Mouse (Mus musculus) liver, embryonic 15.5 days (tissue): Measurements from ENCODE around the gene Gal3st4. TPM values are rescaled to one million over a fixed set of nuclear protein-coding genes. Genes with fewer than 3 reads are reported as not detected.

Experiments
- ATAC-seq: fragments of 200-750 bp; cut with Nextera tagmentation; 2 replicates; pipeline ENCODE4 v1.8.0; 2017; ENCODE audit warnings: moderate number of reproducible peaks, mild to moderate bottlenecking, moderate library complexity; ENCODE audit not compliant: insufficient read depth
- H3K27ac ChIP-seq: fragments of 300-500 bp; sonication (generic); replicated peaks from 2 replicates; pipeline ENCODE4 v1.5.1; 2015; ENCODE audit warnings: mild to moderate bottlenecking, inconsistent platforms
- H3K27me3 ChIP-seq: fragments of 300-500 bp; sonication (generic); 2 replicates; pipeline ENCODE4 v1.6.1; 2015; ENCODE audit warnings: mild to moderate bottlenecking, inconsistent platforms
- H3K36me3 ChIP-seq: fragments of 300-500 bp; sonication (generic); replicated peaks from 2 replicates; pipeline ENCODE4 v1.6.1; 2015; ENCODE audit warnings: moderate library complexity, mild to moderate bottlenecking, inconsistent platforms
- H3K4me1 ChIP-seq: fragments of 300-500 bp; sonication (generic); replicated peaks from 2 replicates; pipeline ENCODE4 v1.6.1; 2015; ENCODE audit warnings: inconsistent platforms
- H3K4me2 ChIP-seq: fragments of 300-500 bp; sonication (generic); 2 replicates; pipeline ENCODE4 v1.6.1; 2015; ENCODE audit warnings: moderate library complexity, mild to moderate bottlenecking, inconsistent platforms
- H3K4me3 ChIP-seq: fragments of 300-500 bp; sonication (generic); replicated peaks from 2 replicates; pipeline ENCODE4 v1.5.1; 2015; ENCODE audit warnings: mild to moderate bottlenecking, inconsistent platforms
- H3K9ac ChIP-seq: fragments of 300-500 bp; sonication (generic); 2 replicates; pipeline ENCODE4 v1.6.1; 2015; ENCODE audit warnings: moderate library complexity, mild to moderate bottlenecking, inconsistent platforms
- H3K9me3 ChIP-seq: fragments of 300-500 bp; sonication (generic); replicated peaks from 2 replicates; pipeline ENCODE4 v1.6.1; 2016; ENCODE audit warnings: inconsistent platforms
- WGBS: fragments of 180-500 bp; shearing (Covaris S2); methylation state at CpG from one replicate; pipeline ENCODE4 v1.1.7; 2015; ENCODE audit warnings: mixed read lengths; ENCODE audit not compliant: insufficient replicate concordance; 5-methylcytosine and 5-hydroxymethylcytosine counted together
- polyA plus RNA-seq: library from polyadenylated mRNA; unstranded; fragments of >200 nt; fragmentation: Nextera tagmentation; extraction: Ambion mirVana; gene quantifications from 2 replicates; pipeline ENCODE4 v1.2.1, GENCODE M21; 2015

Gene Gal3st4
- polyA plus RNA-seq, 1 experiment from 2014 or later = 0.07 TPM

GRCm38 (mm10) chr5:138277994-138278393 is 5.4 kb upstream of the Gal3st4 start:
- Histone ChIP-seq H3K9me3 (no peaks in the 10 kb centered on the region), H3K27ac (no peak overlapping the region), H3K9ac (no peak overlapping the region), H3K36me3 (no peaks in the 10 kb centered on the region), H3K4me1 (peaks cover 17% of the 10 kb centered on the region), H3K4me3 (no peak overlapping the region), H3K4me2 (no peak overlapping the region), H3K27me3 (peaks cover 31% of the 10 kb centered on the region)
- no peak for ATAC-seq
- WGBS = 81% methylated on average over 7 of the region's 7 CpGs

DNA sequence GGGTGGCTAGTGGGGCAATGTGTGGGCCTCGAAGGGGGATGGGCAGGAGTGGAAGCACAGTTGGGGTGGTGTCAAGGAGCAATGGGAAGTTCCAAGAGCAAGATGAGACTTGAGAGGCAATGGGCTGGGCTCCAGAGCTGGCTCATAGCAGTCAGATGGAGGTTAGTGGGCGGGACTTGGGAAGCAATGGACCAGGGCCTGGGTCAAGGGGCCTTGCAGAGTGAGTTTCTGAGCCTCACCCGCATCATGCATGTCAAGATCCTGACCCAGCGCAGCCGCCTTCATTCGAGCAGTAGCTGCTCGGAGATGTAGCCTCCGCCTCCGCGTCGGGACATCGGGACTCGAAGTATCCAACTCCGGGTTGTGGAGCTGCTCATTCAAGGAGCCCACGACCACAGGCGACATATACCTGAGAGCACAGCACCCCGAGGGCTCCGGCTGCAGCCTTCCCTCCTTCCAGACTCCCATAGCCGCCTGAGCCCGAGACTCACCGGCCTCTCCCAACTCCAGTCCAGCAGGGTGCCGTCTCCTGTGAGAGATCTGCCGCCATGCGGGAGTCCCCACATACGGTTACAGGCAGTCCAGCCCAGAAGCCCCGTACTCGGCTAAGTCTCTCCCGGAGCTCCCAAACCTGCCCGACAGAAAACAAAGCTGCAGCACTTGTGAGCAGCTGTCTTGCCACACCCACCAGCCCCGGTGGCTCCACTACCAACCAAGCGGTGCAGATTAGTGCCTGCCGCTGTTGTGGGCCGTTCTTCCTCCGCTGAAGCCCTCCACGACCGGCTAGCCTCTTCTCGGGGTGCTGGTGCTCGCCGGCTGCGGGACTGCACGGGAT is 2.8 kb upstream of the Gal3st4 start:
- H3K4me1 ChIP-seq = peaks cover 16% of the 10 kb centered on the region
- no peak for ATAC-seq
- WGBS = 64% methylated on average over 41 of the region's 41 CpGs
- H3K36me3 ChIP-seq = no peaks in the 10 kb centered on the region
- no peaks in the 10 kb centered on the region for H3K9me3 ChIP-seq
- no peak overlapping the region for H3K27ac ChIP-seq
- no peak overlapping the region for H3K4me3 ChIP-seq
- no peak overlapping the region for H3K9ac ChIP-seq
- H3K4me2 ChIP-seq = no peak overlapping the region
- peaks cover 56% of the 10 kb centered on the region for H3K27me3 ChIP-seq

DNA sequence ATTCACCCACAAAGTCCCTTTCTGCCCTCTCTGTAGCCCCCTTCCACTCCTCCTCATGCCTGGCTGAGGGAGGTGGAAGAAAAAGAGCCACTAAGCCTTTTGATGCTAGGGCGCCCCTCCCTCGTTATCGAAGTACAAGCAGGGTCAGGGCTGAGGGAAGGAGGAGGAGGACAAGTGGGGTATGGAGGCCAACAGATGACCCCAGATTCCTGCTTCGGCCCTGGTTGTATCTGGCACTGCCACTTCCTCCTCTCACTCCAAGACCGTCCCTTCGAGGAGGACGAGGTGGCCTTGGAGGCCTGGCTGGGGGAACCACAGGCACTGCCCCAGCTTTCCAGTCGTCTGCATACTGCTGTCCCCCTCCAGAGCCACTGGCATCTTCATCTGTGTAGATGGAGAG is 1.5 kb upstream of the Gal3st4 start:
- H3K27ac ChIP-seq = no peak overlapping the region
- H3K27me3 ChIP-seq = peaks cover 55% of the 10 kb centered on the region

DNA sequence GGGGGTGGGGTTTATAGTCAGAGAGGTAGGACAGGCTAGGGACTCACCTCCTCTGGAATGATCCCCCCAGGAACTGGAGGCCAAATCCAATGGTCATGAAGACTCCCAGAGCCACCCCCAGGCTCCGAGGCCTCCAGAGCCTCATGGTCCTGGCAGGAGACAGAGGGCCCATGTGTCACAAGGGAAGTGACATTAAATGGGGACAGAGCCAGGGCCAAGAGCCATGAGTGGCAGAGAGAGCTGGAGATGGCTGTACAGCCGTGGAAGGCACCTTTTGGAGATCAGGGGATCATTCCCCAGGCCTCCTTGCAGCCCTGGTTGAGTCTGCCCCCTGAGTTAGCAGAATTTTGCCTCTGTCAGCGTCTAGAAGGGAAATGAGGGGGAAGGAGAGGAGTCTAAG is 1.4 kb downstream of the Gal3st4 start:
- H3K4me1 ChIP-seq = 0 out of 2 replicates have a peak, but pooled peaks cover 2% of the 10 kb centered on the region
- WGBS = 26% methylated on average over 3 of the region's 3 CpGs
- H3K27ac ChIP-seq = no peak overlapping the region
- H3K4me3 ChIP-seq = no peak overlapping the region
- no peak for ATAC-seq
- no peaks in the 10 kb centered on the region for H3K9me3 ChIP-seq
- H3K4me2 ChIP-seq = no peak overlapping the region
- H3K9ac ChIP-seq = no peak overlapping the region
- H3K27me3 ChIP-seq = peaks cover 44% of the 10 kb centered on the region
- no peaks in the 10 kb centered on the region for H3K36me3 ChIP-seq

More for the DNA sequence above, 1.5 kb upstream of the Gal3st4 start:
- H3K4me2 ChIP-seq = no peak overlapping the region
- ATAC-seq = no peak
- no peaks in the 10 kb centered on the region for H3K9me3 ChIP-seq
- 50% methylated on average over 8 of the region's 8 CpGs for WGBS
- H3K4me3 ChIP-seq = no peak overlapping the region
- peaks cover 3% of the 10 kb centered on the region for H3K4me1 ChIP-seq
- no peaks in the 10 kb centered on the region for H3K36me3 ChIP-seq
- H3K9ac ChIP-seq = no peak overlapping the region

- peaks cover 39% of the 10 kb centered on the region for H3K27me3 ChIP-seq
- H3K4me2 ChIP-seq = no peak overlapping the region
- H3K9ac ChIP-seq = no peak overlapping the region
- no peak overlapping the region for H3K27ac ChIP-seq
- H3K36me3 ChIP-seq = no peaks in the 10 kb centered on the region
- no peaks in the 10 kb centered on the region for H3K9me3 ChIP-seq
- no peak for ATAC-seq
- peaks cover 12% of the 10 kb centered on the region for H3K4me1 ChIP-seq
- WGBS = 59% methylated on average over 4 of the region's 4 CpGs
- no peak overlapping the region for H3K4me3 ChIP-seq
Observed at GRCm38 (mm10) chr5:138268980-138269379, 3.7 kb downstream of the Gal3st4 start.

DNA sequence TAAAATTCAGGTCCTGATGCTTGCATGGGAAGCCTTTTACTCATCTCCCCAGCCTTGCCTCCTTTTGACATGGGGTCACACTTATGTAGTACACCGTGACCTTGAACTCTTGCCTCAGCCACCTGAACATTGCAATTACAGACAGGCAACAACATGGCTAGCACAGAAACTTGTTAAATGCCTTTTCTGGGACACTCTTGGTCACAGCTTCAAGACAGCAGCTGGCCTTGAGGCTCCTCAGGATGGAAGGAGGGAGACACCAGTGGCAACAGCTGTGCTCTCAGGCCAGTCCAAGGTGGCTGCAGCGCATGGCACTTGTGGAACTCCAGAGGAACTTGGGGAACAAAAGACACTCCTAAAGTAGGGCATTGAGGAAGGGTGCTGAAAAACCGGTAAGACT is 5.5 kb downstream of the Gal3st4 start:
- H3K4me1 ChIP-seq = peaks cover 26% of the 10 kb centered on the region
- H3K4me2 ChIP-seq = no peak overlapping the region
- no peak overlapping the region for H3K27ac ChIP-seq
- H3K9ac ChIP-seq = no peak overlapping the region
- peaks cover 21% of the 10 kb centered on the region for H3K27me3 ChIP-seq
- H3K4me3 ChIP-seq = no peak overlapping the region
- no peaks in the 10 kb centered on the region for H3K36me3 ChIP-seq
- no peak for ATAC-seq
- H3K9me3 ChIP-seq = no peaks in the 10 kb centered on the region
- WGBS = 77% methylated on average over 3 of the region's 3 CpGs

- no peak overlapping the region for H3K27ac ChIP-seq
- no peaks in the 10 kb centered on the region for H3K9me3 ChIP-seq
- H3K27me3 ChIP-seq = peaks cover 7% of the 10 kb centered on the region
- peaks cover 40% of the 10 kb centered on the region for H3K4me1 ChIP-seq
- H3K9ac ChIP-seq = no peak overlapping the region
- WGBS = 80% methylated on average over 4 of the region's 4 CpGs
- no peak overlapping the region for H3K4me3 ChIP-seq
- H3K36me3 ChIP-seq = peaks cover 11% of the 10 kb centered on the region
- no peak for ATAC-seq
- H3K4me2 ChIP-seq = no peak overlapping the region
Observed at GRCm38 (mm10) chr5:138265712-138266111, 6.9 kb downstream of the Gal3st4 start.

DNA sequence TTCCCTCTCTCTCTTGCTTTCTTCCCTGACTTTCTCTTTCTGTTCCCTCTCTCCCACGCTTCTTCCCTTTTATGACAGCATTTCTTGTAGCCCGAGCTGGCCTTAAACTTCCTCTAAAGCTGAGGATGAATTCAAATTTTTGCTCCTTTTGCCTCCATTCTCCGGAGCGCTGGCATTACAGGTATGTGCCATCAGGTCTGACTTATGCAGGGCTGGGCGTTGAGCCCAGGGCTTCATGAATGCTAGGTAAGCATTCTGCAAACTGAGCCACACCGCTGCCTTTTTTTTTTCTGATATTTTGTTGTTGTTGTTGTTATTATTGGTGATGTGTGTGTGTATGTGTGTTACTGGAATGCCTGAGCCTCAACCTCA is 8.4 kb downstream of the Gal3st4 start:
- peak overlapping the region; percentile 84 for H3K4me3 ChIP-seq
- 10% methylated on average over 6 of the region's 6 CpGs for WGBS

GRCm38 (mm10) chr5:138263260-138264206 is 9.1 kb downstream of the Gal3st4 start, which contains the start of gene BC037034:
Gene BC037034, minus strand, starts transcription at chr5:138264033.
- peak within 1 kb of the TSS; percentile 84 for H3K9ac ChIP-seq
- WGBS = under 1% methylated on average over 71 of the region's 71 CpGs
- H3K27ac ChIP-seq = peak within 1 kb of the TSS; percentile 75
- H3K36me3 ChIP-seq = peaks cover 32% of the 10 kb centered on the region
- peak within 1 kb of the TSS; percentile 84 for H3K4me3 ChIP-seq
- H3K4me2 ChIP-seq = peak within 1 kb of the TSS; percentile 95
- no peaks in the 10 kb centered on the region for H3K27me3 ChIP-seq
- peaks cover 62% of the 10 kb centered on the region for H3K4me1 ChIP-seq
- peak; percentile 81 for ATAC-seq
- no peaks in the 10 kb centered on the region for H3K9me3 ChIP-seq

More for the DNA sequence above, 8.4 kb downstream of the Gal3st4 start:
- peak overlapping the region; percentile 75 for H3K27ac ChIP-seq
- H3K9me3 ChIP-seq = no peaks in the 10 kb centered on the region
- no peak for ATAC-seq
- H3K36me3 ChIP-seq = peaks cover 26% of the 10 kb centered on the region
- H3K4me2 ChIP-seq = peak overlapping the region; percentile 95
- no peaks in the 10 kb centered on the region for H3K27me3 ChIP-seq
- peaks cover 55% of the 10 kb centered on the region for H3K4me1 ChIP-seq
- peak overlapping the region; percentile 84 for H3K9ac ChIP-seq

- Histone ChIP-seq H3K4me2 (peak overlapping the region; percentile 95), H3K27me3 (no peaks in the 10 kb centered on the region), H3K9me3 (no peaks in the 10 kb centered on the region), H3K36me3 (peaks cover 37% of the 10 kb centered on the region), H3K9ac (peak overlapping the region; percentile 84), H3K4me1 (peaks cover 70% of the 10 kb centered on the region), H3K4me3 (peak overlapping the region; percentile 84), H3K27ac (peak overlapping the region; percentile 75)
- 25% methylated on average over 18 of the region's 18 CpGs for WGBS
- ATAC-seq = no peak
Observed at GRCm38 (mm10) chr5:138262582-138263240, 9.9 kb downstream of the Gal3st4 start.
